Mouse (Mus musculus) intestine, postnatal 0 days (tissue): ENCODE data around the gene Pnmt. TPM values are rescaled to one million over a fixed set of nuclear protein-coding genes. Genes with fewer than 3 reads are reported as not detected.

Experiments
- ATAC-seq: fragments of 200-750 bp; cut with Nextera tagmentation; 2 replicates; pipeline ENCODE4 v1.8.0; 2017; ENCODE audit warnings: mild to moderate bottlenecking, moderate TSS enrichment, moderate library complexity
- H3K27ac ChIP-seq: fragments of 300-500 bp; sonication (generic); 2 replicates; pipeline ENCODE4 v1.5.1; 2014; ENCODE audit warnings: mild to moderate bottlenecking, low read depth, low read length, moderate library complexity
- H3K27me3 ChIP-seq: fragments of 300-500 bp; sonication (generic); replicated peaks from 2 replicates; pipeline ENCODE4 v1.6.1; 2014; ENCODE audit warnings: low read length, mixed read lengths; ENCODE audit not compliant: control insufficient read depth, insufficient read depth
- H3K36me3 ChIP-seq: fragments of 300-500 bp; sonication (generic); 2 replicates; pipeline ENCODE4 v1.6.1; 2014; ENCODE audit warnings: mild to moderate bottlenecking, moderate library complexity; ENCODE audit not compliant: control insufficient read depth, insufficient read depth
- H3K4me1 ChIP-seq: fragments of 300-500 bp; sonication (generic); replicated peaks from 2 replicates; pipeline ENCODE4 v1.6.1; 2014; ENCODE audit warnings: antibody characterized with exemption, low read length, mixed read lengths; ENCODE audit not compliant: control insufficient read depth, insufficient read depth
- H3K4me2 ChIP-seq: fragments of 300-500 bp; sonication (generic); replicated peaks from 2 replicates; pipeline ENCODE4 v1.6.1; 2014; ENCODE audit warnings: low read depth, mild to moderate bottlenecking, moderate library complexity
- H3K4me3 ChIP-seq: fragments of 300-500 bp; sonication (generic); 2 replicates; pipeline ENCODE4 v1.5.1; 2014; ENCODE audit warnings: low read depth, low read length
- H3K9ac ChIP-seq: fragments of 300-500 bp; sonication (generic); 2 replicates; pipeline ENCODE4 v1.6.1; 2014; ENCODE audit warnings: mild to moderate bottlenecking, low read depth, low read length
- H3K9me3 ChIP-seq: fragments of 300-500 bp; sonication (generic); 2 replicates; pipeline ENCODE4 v1.6.1; 2016; ENCODE audit warnings: mixed run types; ENCODE audit not compliant: control insufficient read depth
- CTCF ChIP-seq: sonication (generic); IDR thresholded peaks from 2 replicates; pipeline ENCODE4 v1.5.1; 2016; ENCODE audit warnings: low read depth, mild to moderate bottlenecking, control low read depth, antibody characterized with exemption, moderate library complexity
- WGBS: fragments of 180-500 bp; shearing (Covaris S2); extraction: QIAGEN DNeasy Blood & Tissue Kit; methylation state at CpG from one replicate; pipeline ENCODE4 v1.1.7; 2014; 5-methylcytosine and 5-hydroxymethylcytosine counted together
- polyA plus RNA-seq: library from polyadenylated mRNA; unstranded; fragments of >200 nt; fragmentation: Nextera tagmentation; extraction: Ambion mirVana; gene quantifications from 2 replicates; pipeline ENCODE4 v1.2.1, GENCODE M21; 2015

Pnmt gene
- polyA plus RNA-seq, 1 experiment from 2014 or later: not detected

DNA sequence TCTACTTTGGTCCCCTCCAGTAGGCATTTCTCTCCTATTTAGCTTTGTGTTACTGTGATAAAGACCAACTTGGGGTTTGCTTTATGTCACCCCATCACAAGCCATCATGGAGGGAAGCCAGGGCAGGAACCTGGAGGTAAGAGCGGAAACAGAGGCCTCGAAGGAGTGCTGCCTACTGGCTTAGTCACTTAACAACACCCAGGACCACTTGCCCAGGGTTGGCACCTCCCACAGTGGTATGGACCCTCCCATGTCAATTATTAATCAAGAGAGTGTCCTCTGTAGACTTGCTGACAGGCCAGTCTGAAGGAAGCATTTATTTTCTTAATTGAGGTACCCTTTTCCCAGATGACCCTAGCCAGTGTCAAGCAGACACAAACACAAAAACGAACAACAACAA is 14.6 kb downstream of the Pnmt start:
- H3K4me3 ChIP-seq: peak overlapping the region; percentile 55
- peak overlapping the region; percentile 68; the same call in 1 of the 2 replicates for H3K9ac ChIP-seq
- no peaks in the 10 kb centered on the region for H3K27me3 ChIP-seq
- 0 out of 2 replicates have a peak, but pooled peaks cover 3% of the 10 kb centered on the region for H3K4me1 ChIP-seq
- H3K9me3 ChIP-seq: no peaks in the 10 kb centered on the region
- peaks cover 7% of the 10 kb centered on the region for H3K36me3 ChIP-seq
- H3K4me2 ChIP-seq: peak overlapping the region; percentile 69
- WGBS: 31% methylated on average over 3 of the region's 3 CpGs
- H3K27ac ChIP-seq: peak overlapping the region; percentile 98
- peak; percentile 70 for ATAC-seq
- TF ChIP-seq CTCF: peak; percentile 4; the same call in 1 of the 2 replicates

- TF ChIP-seq CTCF: no peak
- H3K9me3 ChIP-seq: no peaks in the 10 kb centered on the region
- no peaks in the 10 kb centered on the region for H3K36me3 ChIP-seq
- ATAC-seq: no peak
- H3K4me1 ChIP-seq: 0 out of 2 replicates have a peak, but pooled peaks cover 4% of the 10 kb centered on the region
- no peaks in the 10 kb centered on the region for H3K27me3 ChIP-seq
- no peak overlapping the region for H3K4me3 ChIP-seq
- no peak overlapping the region for H3K4me2 ChIP-seq
- H3K27ac ChIP-seq: no peak overlapping the region
- H3K9ac ChIP-seq: no peak overlapping the region
- WGBS: 77% methylated on average over 6 of the region's 6 CpGs
Observed at GRCm38 (mm10) chr11:98406621-98407020, 20.4 kb downstream of the Pnmt start.

- Histone ChIP-seq H3K9ac (0 out of 2 replicates have a peak overlapping the region, but pooled peaks have one; percentile 22), H3K27me3 (no peaks in the 10 kb centered on the region), H3K36me3 (no peaks in the 10 kb centered on the region), H3K27ac (peak overlapping the region; percentile 66), H3K9me3 (no peaks in the 10 kb centered on the region), H3K4me1 (0 out of 2 replicates have a peak, but pooled peaks cover 4% of the 10 kb centered on the region), H3K4me3 (no peak overlapping the region), H3K4me2 (peak overlapping the region; percentile 48)
- ATAC-seq: peak; percentile 39
- no peak for TF ChIP-seq CTCF
- 32% methylated on average over 8 of the region's 8 CpGs for WGBS
Observed at GRCm38 (mm10) chr11:98408872-98409271, 22.6 kb downstream of the Pnmt start.

DNA sequence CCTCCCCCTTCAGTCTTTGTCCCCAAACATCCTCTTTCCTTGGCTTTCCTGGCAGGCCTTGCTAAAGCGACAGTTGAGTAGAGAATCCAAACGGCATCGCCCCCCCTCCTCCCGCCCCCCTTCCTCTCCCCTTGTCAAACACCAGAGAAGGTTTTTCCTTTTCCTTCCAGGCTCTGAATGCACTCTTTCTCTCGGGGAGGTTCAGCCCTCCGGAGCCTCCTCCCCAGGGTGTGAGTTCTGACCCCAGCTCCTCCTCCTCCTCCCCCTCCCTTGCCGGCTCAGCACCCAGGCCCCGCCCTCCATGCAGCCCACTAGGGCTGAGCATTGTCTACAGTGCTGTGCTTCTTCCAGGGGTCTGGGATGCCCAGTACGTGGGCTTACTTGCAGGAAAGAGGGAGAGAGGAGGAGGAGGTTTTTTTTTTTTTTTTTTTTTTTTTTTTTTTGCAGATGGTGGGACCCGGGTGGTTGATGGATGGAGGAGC is 23.1 kb downstream of the Pnmt start:
- H3K4me1 ChIP-seq: 0 out of 2 replicates have a peak, but pooled peaks cover 6% of the 10 kb centered on the region
- no peak overlapping the region for H3K4me3 ChIP-seq
- no peaks in the 10 kb centered on the region for H3K27me3 ChIP-seq
- ATAC-seq: no peak
- peak overlapping the region; percentile 48 for H3K4me2 ChIP-seq
- H3K9me3 ChIP-seq: no peaks in the 10 kb centered on the region
- H3K27ac ChIP-seq: peak overlapping the region; percentile 66
- H3K36me3 ChIP-seq: no peaks in the 10 kb centered on the region
- TF ChIP-seq CTCF: no peak
- 0 out of 2 replicates have a peak overlapping the region, but pooled peaks have one; percentile 22 for H3K9ac ChIP-seq
- WGBS: 13% methylated on average over 10 of the region's 10 CpGs

- peak; percentile 79 for ATAC-seq
- under 1% methylated on average over 41 of the region's 49 CpGs for WGBS
- H3K4me1 ChIP-seq: peaks cover 14% of the 10 kb centered on the region; the same call in 1 of the 2 replicates
- peak; percentile 24 for TF ChIP-seq CTCF
- H3K27me3 ChIP-seq: no peaks in the 10 kb centered on the region
- peak within 1 kb of the TSS; percentile 91 for H3K9ac ChIP-seq
- H3K36me3 ChIP-seq: peaks cover 6% of the 10 kb centered on the region; the same call in 1 of the 2 replicates
- H3K27ac ChIP-seq: peak within 1 kb of the TSS; percentile 93
- peak within 1 kb of the TSS; percentile 59 for H3K4me2 ChIP-seq
- peak within 1 kb of the TSS; percentile 76 for H3K4me3 ChIP-seq
- H3K9me3 ChIP-seq: no peaks in the 10 kb centered on the region
Observed at GRCm38 (mm10) chr11:98412273-98412796, 26.1 kb downstream of the Pnmt start, which contains the start of gene Erbb2. Erbb2 (plus strand) TSS chr11:98412470.

DNA sequence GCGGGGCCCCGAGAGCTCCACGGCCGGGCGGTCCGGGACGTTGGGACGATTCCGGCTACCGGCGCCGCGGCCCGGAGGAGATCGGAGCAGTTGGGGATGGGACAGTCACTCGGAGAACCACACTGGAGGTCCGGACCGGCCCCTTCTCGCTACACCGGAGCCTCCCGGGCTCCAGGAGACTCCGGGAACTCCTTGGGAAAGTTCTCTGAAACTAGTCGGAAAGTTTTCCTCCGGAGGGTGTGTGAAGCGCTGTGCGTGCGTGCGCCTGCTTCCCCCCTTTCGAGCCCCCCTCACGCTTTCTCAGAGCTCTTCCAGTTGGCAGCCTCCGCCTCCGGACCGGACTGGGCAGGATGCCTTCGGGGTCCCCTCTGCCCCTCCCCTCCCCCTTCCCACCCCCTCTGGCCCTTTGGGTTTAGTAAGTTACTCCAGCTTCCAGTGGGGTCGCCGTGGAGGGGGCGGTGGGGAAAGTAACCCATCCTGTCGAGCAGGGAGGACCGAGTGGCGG is 26.6 kb downstream of the Pnmt start:
- H3K4me3 ChIP-seq: peak overlapping the region; percentile 76
- WGBS: under 1% methylated on average over 28 of the region's 40 CpGs
- peak overlapping the region; percentile 91 for H3K9ac ChIP-seq
- H3K9me3 ChIP-seq: no peaks in the 10 kb centered on the region
- H3K36me3 ChIP-seq: peaks cover 6% of the 10 kb centered on the region; the same call in 1 of the 2 replicates
- no peak for TF ChIP-seq CTCF
- no peak for ATAC-seq
- no peaks in the 10 kb centered on the region for H3K27me3 ChIP-seq
- peak overlapping the region; percentile 59 for H3K4me2 ChIP-seq
- peak overlapping the region; percentile 93 for H3K27ac ChIP-seq
- H3K4me1 ChIP-seq: peaks cover 14% of the 10 kb centered on the region; the same call in 1 of the 2 replicates
